ENCODE assay signal across 10 mouse cellular contexts in the genomic region with DNA sequence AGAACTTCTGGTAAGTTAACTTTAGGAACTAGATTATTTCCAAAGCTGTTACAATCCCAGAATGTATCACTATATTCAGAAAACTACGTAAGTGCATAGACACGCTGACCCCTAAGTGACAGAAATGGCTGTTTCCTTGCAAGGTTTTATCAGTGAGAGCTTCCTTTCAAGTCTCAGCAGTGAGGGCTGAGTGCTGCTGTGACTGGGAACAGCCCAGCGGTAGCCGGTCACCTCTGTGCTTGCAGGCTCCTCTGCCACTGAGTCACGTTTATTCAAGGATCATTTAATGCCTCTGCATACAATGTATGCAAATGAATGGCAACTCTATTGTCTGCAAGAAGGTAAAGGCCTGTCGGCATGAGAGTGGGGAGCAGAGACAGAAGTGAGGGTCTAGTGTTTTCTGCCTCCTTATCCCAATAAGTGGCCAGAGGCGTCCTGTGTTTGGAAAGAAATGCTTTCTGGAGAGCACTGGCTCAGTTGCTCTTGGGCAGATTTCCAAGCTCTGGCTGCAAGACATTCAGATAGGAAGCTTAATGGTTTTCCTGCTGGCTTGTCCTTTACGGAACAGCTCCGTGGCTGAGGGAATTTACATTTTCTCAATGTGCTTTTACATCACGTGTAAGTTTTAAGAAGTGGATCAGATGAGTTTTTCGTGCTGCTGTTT. TPM values are rescaled to one million over a fixed set of nuclear protein-coding genes. Genes with fewer than 3 reads are reported as not detected.
DNase-seq lines count a peak whose midpoint lies in the region; ATAC-seq and TF ChIP-seq lines count a peak whose summit lies in the region.
"Had no signal": no experiment of that assay in that cellular context is flagged by ENCODE, and none has a peak within 500 bp of the region (broad histone marks: within the 10 kb centered on the region; RNA-seq: fewer than 3 reads in every experiment).

No protein-coding gene starts in this region.

- peak; percentile 76; the same call in 1 of the 2 replicates for ATAC-seq in lung, embryonic 14.5 days (ENCODE audit: insufficient read depth)

- no peak overlapping the region for H3K4me3 ChIP-seq in lung, embryonic 14.5 days (ENCODE audit: low read depth, low read length)
- H3K4me3 ChIP-seq in lung, adult 2 months (replicated peaks; ENCODE audit: extremely low read depth, low read depth, low read length) = no peak overlapping the region
- H3K4me3 ChIP-seq: embryonic facial prominence, embryonic 13.5 days; liver, embryonic 13.5 days had no signal

- no peaks in the 10 kb centered on the region for H3K36me3 ChIP-seq in lung, embryonic 14.5 days (ENCODE audit: insufficient read depth)
- H3K36me3 ChIP-seq: embryonic facial prominence, embryonic 13.5 days; liver, embryonic 13.5 days had no signal

- H3K4me2 ChIP-seq in lung, embryonic 14.5 days = peak overlapping the region; percentile 21; the same call in 1 of the 2 replicates
- H3K4me2 ChIP-seq: embryonic facial prominence, embryonic 13.5 days; liver, embryonic 13.5 days had no signal

- no peaks in the 10 kb centered on the region for H3K27me3 ChIP-seq in lung, embryonic 14.5 days (ENCODE audit: insufficient read depth, low read length)
- H3K27me3 ChIP-seq: liver, embryonic 13.5 days had no signal

- no peaks in the 10 kb centered on the region for H3K9me3 ChIP-seq in lung, embryonic 14.5 days (ENCODE audit: low read depth, low read length)
- H3K9me3 ChIP-seq: embryonic facial prominence, embryonic 13.5 days; liver, embryonic 13.5 days had no signal

- 5% methylated on average over 11 of the region's 11 CpGs for WGBS in lung, embryonic 14.5 days
- 18% methylated on average over 11 of the region's 11 CpGs for WGBS in lung, adult 2 months

- H3K9ac ChIP-seq in lung, embryonic 14.5 days = no peak overlapping the region
- H3K9ac ChIP-seq: embryonic facial prominence, embryonic 13.5 days; liver, embryonic 13.5 days had no signal

- no peak for TF ChIP-seq POLR2A in lung, adult 2 months (IDR thresholded peaks at IDR 0.05; ENCODE audit: borderline replicate concordance, extremely low read depth, low read depth, low read length)

- peak overlapping the region; percentile 71 for H3K27ac ChIP-seq in lung, embryonic 14.5 days (ENCODE audit: low read depth)
- H3K27ac ChIP-seq: embryonic facial prominence, embryonic 13.5 days; liver, embryonic 13.5 days had no signal

- DNase-seq in adrenal gland, postnatal 14 days = peak; percentile 24
- no peak for DNase-seq in adrenal gland, postnatal 4 days (ENCODE audit: low spot score in 2 of 2)
- peak; percentile 92 for DNase-seq in lung, embryonic 14.5 days
- no peak for DNase-seq in lung, adult 2 months
- DNase-seq in heart, adult 9 months (ENCODE audit: low spot score in 2 of 2) = peak; percentile 1 to 22
- peak; percentile 64 for DNase-seq in lung, postnatal 10 days
- DNase-seq in liver = no peak
- no peak for DNase-seq in natural killer cell, adult 2 months (ENCODE audit: low spot score in 2 of 2)
- DNase-seq: liver, embryonic 13.5 days had no signal

- H3K4me1 ChIP-seq in lung, embryonic 14.5 days (ENCODE audit: insufficient read depth) = peaks cover 5% of the 10 kb centered on the region
- H3K4me1 ChIP-seq in lung, adult 2 months (ENCODE audit: control insufficient read depth, insufficient read depth, low read length) = no peaks in the 10 kb centered on the region
- H3K4me1 ChIP-seq: liver, embryonic 13.5 days had no signal

- no peak for TF ChIP-seq CTCF in lung, embryonic 14.5 days (IDR thresholded peaks at IDR 0.05; ENCODE audit: low read depth)
- TF ChIP-seq CTCF in lung, adult 2 months (IDR thresholded peaks at IDR 0.05; ENCODE audit: insufficient read depth, low read length) = no peak

RNA-seq across cellular contexts. Expression of a gene that starts 43.7 kb away (rescaled TPM):
- 6.2 and 6.6 TPM in 2 replicates for total RNA-seq in adrenal gland, postnatal 14 days (2021)
- 1 to 10 TPM; 6.7 to 7.5 TPM for total RNA-seq in adrenal gland, postnatal 4 days (2021)
- polyA plus RNA-seq in lung, embryonic 14.5 days (2014; fragmentation: Nextera tagmentation; extraction: Ambion mirVana) = 15.8 and 16.5 TPM in 2 replicates
- 6.8 and 16.0 TPM in 2 replicates for polyA plus RNA-seq in lung, adult 2 months (2012; rRNA removed)

Comparison
In these comparisons a context has a peak if more than half of its experiments do, and no peak if none do; other contexts are left out.
1. DNase-seq: peak in adrenal gland, postnatal 14 days (single experiment), lung, embryonic 14.5 days (single experiment), heart, adult 9 months (2 of 2) and lung, postnatal 10 days (single experiment); none in adrenal gland, postnatal 4 days (0 of 2), lung, adult 2 months (single experiment), liver (single experiment) and natural killer cell, adult 2 months (0 of 2).